Comparison of ENCODE assay signal across 16 mouse cellular contexts in genomic region chr3:102358801-102359200, GRCm38 (mm10).
"Had no signal": no experiment of that assay in that cellular context is flagged by ENCODE, and none has a peak within 500 bp of the region (broad histone marks: within the 10 kb centered on the region; RNA-seq: fewer than 3 reads in every experiment).

No protein-coding gene starts in this region.

- ATAC-seq: lung, postnatal 0 days; midbrain, embryonic 13.5 days; midbrain, embryonic 15.5 days had no signal

- DNase-seq: lung, postnatal 14 days; lung, postnatal 36 days; right cerebral cortex, postnatal 14 days; thymus, adult 2 months; thymus, postnatal 25 days; thymus, postnatal 4 days had no signal

- H3K36me3 ChIP-seq: lung, embryonic 15.5 days; midbrain, embryonic 13.5 days; midbrain, embryonic 15.5 days; neural tube, embryonic 12.5 days; stomach, embryonic 15.5 days had no signal

- H3K4me2 ChIP-seq: lung, embryonic 15.5 days; midbrain, embryonic 11.5 days; midbrain, embryonic 13.5 days; midbrain, embryonic 15.5 days; neural tube, embryonic 12.5 days; stomach, embryonic 15.5 days had no signal

- H3K9me3 ChIP-seq: lung, embryonic 15.5 days; midbrain, embryonic 13.5 days; midbrain, embryonic 15.5 days; neural tube, embryonic 12.5 days; stomach, embryonic 15.5 days had no signal

- H3K4me3 ChIP-seq: lung, embryonic 15.5 days; megakaryocyte, embryonic 14.5 days; midbrain, embryonic 13.5 days; midbrain, embryonic 15.5 days; neural tube, embryonic 12.5 days; stomach, embryonic 15.5 days had no signal

- H3K4me1 ChIP-seq: lung, embryonic 15.5 days; megakaryocyte, embryonic 14.5 days; midbrain, embryonic 15.5 days; neural tube, embryonic 12.5 days; stomach, embryonic 15.5 days had no signal

- H3K27me3 ChIP-seq: lung, embryonic 15.5 days; megakaryocyte, embryonic 14.5 days; stomach, embryonic 15.5 days had no signal

- H3K9ac ChIP-seq: lung, embryonic 15.5 days; midbrain, embryonic 13.5 days; midbrain, embryonic 15.5 days; neural tube, embryonic 12.5 days; stomach, embryonic 15.5 days had no signal

- H3K27ac ChIP-seq: lung, embryonic 15.5 days; macrophage; midbrain, embryonic 13.5 days; midbrain, embryonic 15.5 days; neural tube, embryonic 12.5 days; stomach, embryonic 15.5 days; stomach, postnatal 0 days had no signal
